Mouse (Mus musculus): Measurements from ENCODE around the gene Vmn1r62.
"Not testable (repeated sequence)": the region's sequence is repeated elsewhere in the genome, so short reads cannot be mapped to it uniquely, and the experiment has no call there.

Gene Vmn1r62

GRCm38 (mm10) chr7:5673331-5673730 lies at the start of gene Vmn1r62:
Gene Vmn1r62, plus strand, starts transcription at chr7:5673631.
- DNase-seq (ENCODE audit: low read depth, low spot score), result not testable (repeated sequence)

All from c-Kit-negative CD71-positive TER-119-positive erythroid progenitor cells, embryonic 14.5 days (primary cell).